Mouse (Mus musculus) spleen, postnatal 4 days (tissue): ENCODE measurements around the gene Serpinb3c.
"Not testable (repeated sequence)": the region's sequence is repeated elsewhere in the genome, so short reads cannot be mapped to it uniquely, and the experiment has no call there.

ENCODE experiments used
- DNase-seq, 2 experiments: peaks; one replicate each; pipeline ENCODE4 v3.0.0; 2022; ENCODE audit warnings: low spot score in 2 of 2

Gene Serpinb3c

GRCm38 (mm10) chr1:107278261-107278660 is at the start of gene Serpinb3c, which contains the start of gene Serpinb3b:
Gene Serpinb3c (minus strand): TSS chr1:107278371.
Gene Serpinb3b (minus strand): TSS chr1:107278361.
- not testable (repeated sequence) for DNase-seq

- DNase-seq = not testable (repeated sequence)
Measured at GRCm38 (mm10) chr1:107243170-107243569, 35.0 kb downstream of the Serpinb3c start.
